Mouse (Mus musculus) stomach, embryonic 15.5 days (tissue): Measurements from ENCODE around the gene Krt222. TPM values are rescaled to one million over a fixed set of nuclear protein-coding genes. Genes with fewer than 3 reads are reported as not detected.

Source experiments
- ATAC-seq: fragments of 200-750 bp; cut with Nextera tagmentation; 2 replicates; pipeline ENCODE4 v1.8.0; 2017; ENCODE audit warnings: low read depth, moderate number of reproducible peaks, moderate TSS enrichment; ENCODE audit not compliant: insufficient read depth, low FRiP score
- H3K27ac ChIP-seq: fragments of 300-500 bp; sonication (generic); 2 replicates; pipeline ENCODE4 v1.5.1; 2015; ENCODE audit warnings: mild to moderate bottlenecking, inconsistent platforms
- H3K27me3 ChIP-seq: fragments of 300-500 bp; sonication (generic); replicated peaks from 2 replicates; pipeline ENCODE4 v1.6.1; 2015; ENCODE audit warnings: inconsistent platforms
- H3K36me3 ChIP-seq: fragments of 300-500 bp; sonication (generic); 2 replicates; pipeline ENCODE4 v1.6.1; 2015; ENCODE audit warnings: inconsistent platforms
- H3K4me1 ChIP-seq: fragments of 300-500 bp; sonication (generic); 2 replicates; pipeline ENCODE4 v1.6.1; 2015; ENCODE audit warnings: inconsistent platforms
- H3K4me2 ChIP-seq: fragments of 300-500 bp; sonication (generic); 2 replicates; pipeline ENCODE4 v1.6.1; 2015; ENCODE audit warnings: mild to moderate bottlenecking, inconsistent platforms
- H3K4me3 ChIP-seq: fragments of 300-500 bp; sonication (generic); replicated peaks from 2 replicates; pipeline ENCODE4 v1.5.1; 2015; ENCODE audit warnings: inconsistent platforms
- H3K9ac ChIP-seq: fragments of 300-500 bp; sonication (generic); 2 replicates; pipeline ENCODE4 v1.6.1; 2015; ENCODE audit warnings: inconsistent platforms
- H3K9me3 ChIP-seq: fragments of 300-500 bp; sonication (generic); 2 replicates; pipeline ENCODE4 v1.6.1; 2016; ENCODE audit warnings: inconsistent platforms
- WGBS: fragments of 180-500 bp; shearing (Covaris S2); methylation state at CpG from one replicate; pipeline ENCODE4 v1.1.7; 2015; 5-methylcytosine and 5-hydroxymethylcytosine counted together
- polyA plus RNA-seq: library from polyadenylated mRNA; unstranded; fragments of >200 nt; fragmentation: Nextera tagmentation; extraction: Ambion mirVana; gene quantifications from 2 replicates; pipeline ENCODE4 v1.2.1, GENCODE M21; 2015

Krt222 gene
- polyA plus RNA-seq: 0.17 and 0.31 TPM in 2 replicates

DNA sequence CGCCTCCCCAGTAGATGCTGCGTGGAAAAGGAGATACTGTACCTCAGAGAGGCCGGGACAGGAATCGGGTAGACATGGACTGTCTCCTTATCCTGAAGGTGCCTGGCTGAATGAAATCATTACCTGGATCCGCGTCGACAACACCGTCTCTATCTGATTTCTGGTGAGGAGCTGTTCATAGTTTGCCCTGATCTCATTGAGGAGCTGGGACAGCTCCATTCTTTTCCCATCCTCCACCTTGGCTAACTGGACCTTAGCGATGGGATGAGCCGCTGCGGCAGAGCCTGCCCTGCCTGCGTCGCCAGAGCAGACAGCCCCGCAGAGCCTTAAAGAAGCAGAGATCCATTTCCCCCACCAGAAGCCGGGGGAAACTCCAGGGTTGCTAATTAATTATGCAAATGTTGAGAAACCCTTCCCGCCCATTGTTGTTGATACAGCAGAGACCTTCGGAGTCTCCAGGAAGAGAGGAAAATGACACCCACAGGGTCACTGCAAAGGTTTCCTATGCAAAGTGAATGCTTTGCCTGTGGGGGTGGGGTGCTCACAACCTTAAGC lies at the start of gene Krt222:
Krt222 (minus strand) TSS at position 266 of the 555 bp plus-strand sequence.
- peak within 1 kb of the TSS; percentile 52 for H3K4me2 ChIP-seq
- no peaks in the 10 kb centered on the region for H3K36me3 ChIP-seq
- no peaks in the 10 kb centered on the region for H3K9me3 ChIP-seq
- H3K4me3 ChIP-seq: peak within 1 kb of the TSS; percentile 22
- H3K4me1 ChIP-seq: peaks cover 6% of the 10 kb centered on the region; the same call in 1 of the 2 replicates
- no peak for ATAC-seq
- no peak within 1 kb of the TSS for H3K27ac ChIP-seq
- no peak within 1 kb of the TSS for H3K9ac ChIP-seq
- WGBS: 6% methylated on average over 17 of the region's 17 CpGs
- no peaks in the 10 kb centered on the region for H3K27me3 ChIP-seq

DNA sequence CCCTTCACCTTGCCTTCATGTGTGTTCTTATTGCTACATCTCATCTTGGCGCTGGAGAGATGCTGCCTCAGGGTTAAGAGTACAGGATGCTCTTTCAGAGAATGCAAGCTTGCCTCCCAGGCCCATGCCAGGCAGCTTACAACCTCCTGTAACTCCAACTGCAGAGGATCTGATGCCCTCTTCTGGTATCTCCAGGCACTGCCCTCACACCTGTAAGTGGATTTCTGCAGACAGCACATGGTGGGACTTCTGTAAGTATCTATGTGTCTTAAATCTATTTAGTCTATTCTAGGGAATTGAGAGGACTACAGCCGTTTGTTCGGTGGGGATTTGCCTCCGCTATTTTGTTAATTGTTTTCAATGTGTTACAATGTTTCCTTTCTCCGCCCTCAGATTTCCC lies 49.0 kb upstream of the Krt222 start:
- H3K36me3 ChIP-seq: no peaks in the 10 kb centered on the region
- no peaks in the 10 kb centered on the region for H3K9me3 ChIP-seq
- no peaks in the 10 kb centered on the region for H3K4me1 ChIP-seq
- WGBS: 60% methylated on average over 5 of the region's 5 CpGs
- H3K4me3 ChIP-seq: no peak overlapping the region
- no peak overlapping the region for H3K9ac ChIP-seq
- H3K27me3 ChIP-seq: no peaks in the 10 kb centered on the region
- H3K4me2 ChIP-seq: no peak overlapping the region
- H3K27ac ChIP-seq: no peak overlapping the region
- no peak for ATAC-seq

DNA sequence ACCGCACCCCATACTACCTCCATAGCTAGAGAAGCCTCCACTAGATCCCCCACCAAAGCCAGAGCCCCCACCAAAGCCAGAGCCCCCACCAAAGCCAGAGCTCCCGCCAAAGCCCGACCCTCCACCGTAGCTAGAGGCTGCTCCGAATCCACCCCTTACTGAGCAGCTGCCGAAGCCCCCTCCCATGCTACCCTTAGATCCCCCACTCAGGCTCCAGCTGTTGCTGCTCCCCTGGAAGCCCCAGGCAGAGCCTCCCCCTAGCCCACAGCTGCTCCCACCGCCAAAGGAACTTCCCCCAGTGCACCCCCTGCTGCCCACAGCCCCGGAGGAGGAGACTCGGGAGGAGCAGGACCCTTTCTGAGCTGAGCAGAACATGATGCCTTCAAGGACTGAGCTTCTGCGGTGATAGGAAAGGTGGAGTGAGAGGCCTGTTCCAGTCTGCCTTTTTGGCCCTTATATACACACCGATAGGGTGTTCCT lies 41.0 kb upstream of the Krt222 start, which contains the start of gene Krt24:
Krt24 (minus strand) TSS at position 430 of the 480 bp plus-strand sequence.
- WGBS: 33% methylated on average over 11 of the region's 11 CpGs
- H3K4me1 ChIP-seq: no peaks in the 10 kb centered on the region
- H3K27me3 ChIP-seq: no peaks in the 10 kb centered on the region
- H3K9ac ChIP-seq: no peak within 1 kb of the TSS
- H3K27ac ChIP-seq: no peak within 1 kb of the TSS
- no peaks in the 10 kb centered on the region for H3K36me3 ChIP-seq
- no peak within 1 kb of the TSS for H3K4me3 ChIP-seq
- H3K9me3 ChIP-seq: no peaks in the 10 kb centered on the region
- ATAC-seq: 0 out of 2 replicates have a peak, but pooled peaks have one; percentile 2
- H3K4me2 ChIP-seq: no peak within 1 kb of the TSS

DNA sequence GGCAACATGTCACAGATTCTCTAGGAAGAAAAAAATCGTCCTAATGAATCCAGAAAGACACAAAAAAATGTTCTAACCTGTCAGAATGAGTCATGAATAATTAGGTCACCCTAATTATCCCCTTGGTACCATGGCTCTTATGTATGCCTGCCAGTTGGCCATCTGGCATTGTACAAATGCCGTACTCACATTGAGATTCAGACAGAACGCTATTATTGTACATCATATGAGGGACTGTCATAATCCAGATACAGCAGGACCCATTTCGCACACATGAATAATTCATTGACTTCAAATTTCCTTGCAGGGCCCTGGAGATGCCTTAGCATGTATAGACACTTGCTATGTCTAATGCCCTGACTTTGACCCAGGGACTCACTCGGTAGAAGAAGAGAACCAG lies 40.1 kb upstream of the Krt222 start:
- 68% methylated on average over 5 of the region's 5 CpGs for WGBS
- no peaks in the 10 kb centered on the region for H3K27me3 ChIP-seq

DNA sequence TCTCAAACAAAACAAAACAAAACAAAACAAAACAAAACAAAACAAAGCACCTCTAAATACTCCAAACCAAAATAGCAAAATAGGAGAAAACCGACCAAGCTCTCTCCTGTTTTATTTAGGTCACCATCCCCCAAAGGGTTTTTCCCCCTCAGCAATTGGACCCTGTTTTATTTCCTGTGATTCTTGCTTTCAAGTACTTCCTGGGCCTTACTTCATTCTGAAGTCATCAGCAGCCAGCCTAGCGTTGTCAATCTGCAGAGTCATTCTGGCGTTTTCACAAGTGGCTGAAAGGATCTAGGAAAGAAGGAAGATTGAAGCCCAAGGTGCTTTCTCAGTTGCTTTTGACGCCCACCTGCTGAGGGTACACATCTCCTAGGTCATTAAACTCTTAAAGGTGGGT lies 39.4 kb upstream of the Krt222 start:
- no peaks in the 10 kb centered on the region for H3K36me3 ChIP-seq
- 47% methylated on average over 4 of the region's 4 CpGs for WGBS
- H3K4me2 ChIP-seq: no peak overlapping the region
- H3K9me3 ChIP-seq: no peaks in the 10 kb centered on the region
- no peaks in the 10 kb centered on the region for H3K4me1 ChIP-seq
- no peak for ATAC-seq
- no peak overlapping the region for H3K4me3 ChIP-seq
- H3K27me3 ChIP-seq: no peaks in the 10 kb centered on the region
- H3K9ac ChIP-seq: no peak overlapping the region
- H3K27ac ChIP-seq: no peak overlapping the region

More for the DNA sequence above, 40.1 kb upstream of the Krt222 start:
- no peak overlapping the region for H3K9ac ChIP-seq
- no peak overlapping the region for H3K27ac ChIP-seq
- no peak overlapping the region for H3K4me3 ChIP-seq
- no peaks in the 10 kb centered on the region for H3K36me3 ChIP-seq
- no peak overlapping the region for H3K4me2 ChIP-seq
- no peaks in the 10 kb centered on the region for H3K4me1 ChIP-seq
- ATAC-seq: no peak
- no peaks in the 10 kb centered on the region for H3K9me3 ChIP-seq

DNA sequence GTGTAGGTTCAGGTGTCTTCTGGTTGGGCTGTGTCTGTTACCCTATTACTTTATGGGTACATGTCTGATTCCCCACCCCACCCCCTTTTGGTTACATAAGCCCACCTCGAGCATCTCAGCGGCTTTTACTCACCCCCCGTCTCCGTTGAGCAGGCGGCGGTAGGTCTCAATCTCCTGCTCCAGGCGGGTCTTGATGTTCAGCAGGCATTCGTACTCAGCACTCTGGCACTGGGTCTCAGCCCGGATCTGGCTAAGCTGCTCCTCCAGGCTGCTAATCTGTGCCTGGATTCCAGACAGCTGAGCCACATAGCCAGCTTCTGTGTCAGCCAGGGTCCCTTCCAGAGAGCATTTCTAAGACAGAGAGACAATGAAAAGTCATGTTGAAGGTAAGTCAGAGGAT lies 37.2 kb upstream of the Krt222 start:
- Histone ChIP-seq H3K4me1 (no peaks in the 10 kb centered on the region), H3K4me2 (no peak overlapping the region), H3K9ac (no peak overlapping the region), H3K27me3 (no peaks in the 10 kb centered on the region), H3K36me3 (no peaks in the 10 kb centered on the region), H3K9me3 (no peaks in the 10 kb centered on the region), H3K27ac (no peak overlapping the region), H3K4me3 (no peak overlapping the region)
- no peak for ATAC-seq
- 73% methylated on average over 9 of the region's 9 CpGs for WGBS

DNA sequence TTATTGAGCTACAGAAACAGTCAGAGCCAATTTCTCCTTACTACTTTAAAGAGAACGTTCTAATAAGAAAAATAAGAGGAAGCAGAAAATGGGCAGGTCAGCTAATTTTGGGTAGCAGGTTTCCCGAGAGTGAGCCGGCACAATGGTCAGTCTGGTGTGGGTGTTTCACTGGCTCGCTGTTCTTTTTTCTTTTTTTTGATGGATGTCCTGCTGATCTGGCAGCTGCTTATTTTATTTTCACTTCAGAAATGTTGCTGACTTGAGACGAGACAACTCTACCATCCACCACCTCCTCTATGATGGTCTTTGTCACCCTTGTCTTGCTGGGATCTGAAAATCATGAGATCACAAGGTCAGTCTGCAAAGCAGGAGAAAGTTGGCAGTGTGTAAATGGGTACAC lies 36.1 kb upstream of the Krt222 start:
- no peak for ATAC-seq
- no peaks in the 10 kb centered on the region for H3K9me3 ChIP-seq
- H3K4me3 ChIP-seq: no peak overlapping the region
- H3K27me3 ChIP-seq: no peaks in the 10 kb centered on the region
- no peak overlapping the region for H3K4me2 ChIP-seq
- H3K27ac ChIP-seq: no peak overlapping the region
- no peak overlapping the region for H3K9ac ChIP-seq
- no peaks in the 10 kb centered on the region for H3K36me3 ChIP-seq
- no peaks in the 10 kb centered on the region for H3K4me1 ChIP-seq
- WGBS: 66% methylated on average over 5 of the region's 5 CpGs

DNA sequence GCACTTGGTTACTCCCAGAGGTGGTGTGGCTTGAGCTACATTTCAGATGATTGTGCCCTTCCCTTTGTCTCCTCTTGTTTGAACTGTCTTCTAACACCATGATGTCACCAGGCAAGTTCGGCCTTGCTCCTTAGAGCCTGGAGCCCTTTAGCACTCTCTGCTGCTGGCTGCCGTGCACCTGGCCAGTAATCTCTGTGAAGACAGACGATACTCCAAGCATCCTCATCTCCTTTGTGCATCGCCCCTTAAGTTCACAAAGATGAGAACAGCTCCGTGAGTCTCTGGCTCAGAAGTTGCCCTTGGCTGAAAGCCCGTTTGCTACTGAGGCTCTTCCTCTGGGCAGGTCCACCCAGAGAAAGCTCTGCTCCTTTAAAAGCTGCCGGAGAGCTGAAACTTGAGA lies 32.9 kb upstream of the Krt222 start:
- Histone ChIP-seq H3K36me3 (no peaks in the 10 kb centered on the region), H3K27ac (no peak overlapping the region), H3K27me3 (no peaks in the 10 kb centered on the region), H3K4me2 (no peak overlapping the region), H3K9ac (no peak overlapping the region), H3K9me3 (no peaks in the 10 kb centered on the region), H3K4me3 (no peak overlapping the region), H3K4me1 (no peaks in the 10 kb centered on the region)
- 28% methylated on average over 7 of the region's 7 CpGs for WGBS
- ATAC-seq: no peak

DNA sequence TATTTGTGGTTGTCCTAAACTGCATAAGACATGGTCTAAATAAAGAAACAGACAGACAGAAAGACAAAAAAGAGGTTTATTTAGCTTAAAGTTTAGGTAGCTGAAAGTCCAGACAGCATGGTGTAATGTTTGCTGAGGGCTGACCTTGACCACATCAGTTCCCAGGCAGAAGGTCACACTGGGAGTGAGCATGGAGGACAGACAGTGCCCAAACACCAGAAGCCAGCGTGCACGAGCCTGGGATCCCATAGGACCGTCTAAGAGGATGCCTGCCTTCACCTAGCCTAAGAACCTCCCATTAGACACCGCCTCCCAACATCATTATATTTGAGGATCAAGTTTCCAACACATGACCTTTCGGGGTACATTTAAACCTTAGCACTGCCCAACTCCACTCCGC lies 31.7 kb upstream of the Krt222 start:
- H3K27ac ChIP-seq: no peak overlapping the region
- H3K4me2 ChIP-seq: no peak overlapping the region
- no peak overlapping the region for H3K4me3 ChIP-seq
- no peak for ATAC-seq
- H3K36me3 ChIP-seq: no peaks in the 10 kb centered on the region
- 77% methylated on average over 6 of the region's 6 CpGs for WGBS
- H3K9ac ChIP-seq: no peak overlapping the region
- no peaks in the 10 kb centered on the region for H3K4me1 ChIP-seq
- no peaks in the 10 kb centered on the region for H3K27me3 ChIP-seq
- no peaks in the 10 kb centered on the region for H3K9me3 ChIP-seq

DNA sequence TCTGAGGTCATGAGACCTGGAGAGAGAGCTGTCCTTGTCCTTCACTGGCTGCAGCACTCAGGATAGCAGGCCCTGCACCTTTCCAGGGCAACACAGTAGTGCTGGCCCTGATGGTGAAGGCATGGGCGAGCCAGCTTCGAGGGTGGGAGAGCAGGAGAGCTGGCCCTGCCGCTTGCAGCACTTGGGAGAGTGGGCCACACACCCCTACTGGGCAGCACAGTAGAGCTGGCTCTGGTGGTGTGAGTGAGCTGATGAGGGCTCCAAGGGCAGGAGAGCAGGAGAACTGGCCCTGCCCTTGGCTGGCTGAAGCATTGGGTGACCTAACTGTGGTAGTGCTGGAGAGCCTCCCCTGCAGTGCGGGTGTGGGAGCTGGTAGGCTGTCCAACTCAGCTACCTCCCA lies 28.8 kb upstream of the Krt222 start:
- Histone ChIP-seq H3K4me2 (no peak overlapping the region), H3K9me3 (no peaks in the 10 kb centered on the region), H3K9ac (no peak overlapping the region), H3K27ac (no peak overlapping the region), H3K36me3 (no peaks in the 10 kb centered on the region), H3K4me1 (no peaks in the 10 kb centered on the region), H3K27me3 (no peaks in the 10 kb centered on the region), H3K4me3 (no peak overlapping the region)
- ATAC-seq: no peak
- 90% methylated on average over 4 of the region's 4 CpGs for whole genome bisulfite sequencing

DNA sequence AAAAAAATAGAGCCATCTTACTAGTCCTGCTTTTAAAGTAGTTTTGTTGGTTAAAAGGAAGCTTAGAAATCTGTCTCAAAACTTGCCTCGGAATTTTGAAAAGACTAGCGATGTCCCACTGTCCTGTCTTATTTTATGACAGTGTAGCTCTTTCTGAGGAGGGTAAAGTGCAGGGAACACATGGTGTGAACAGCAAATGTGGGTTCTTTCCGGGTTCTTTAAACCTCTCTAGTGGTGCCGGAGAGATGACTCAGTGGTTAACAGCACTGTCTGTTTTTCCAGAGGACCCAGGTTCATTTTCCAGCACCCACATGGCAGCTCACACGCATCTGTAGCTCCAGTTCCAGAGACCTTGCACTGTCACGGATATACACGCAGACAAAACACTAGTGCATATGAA lies 25.3 kb upstream of the Krt222 start:
- Histone ChIP-seq H3K27me3 (no peaks in the 10 kb centered on the region), H3K4me2 (no peak overlapping the region), H3K36me3 (no peaks in the 10 kb centered on the region), H3K9ac (no peak overlapping the region), H3K27ac (no peak overlapping the region), H3K9me3 (no peaks in the 10 kb centered on the region), H3K4me3 (no peak overlapping the region), H3K4me1 (no peaks in the 10 kb centered on the region)
- no peak for ATAC-seq
- WGBS: 72% methylated on average over 7 of the region's 7 CpGs

DNA sequence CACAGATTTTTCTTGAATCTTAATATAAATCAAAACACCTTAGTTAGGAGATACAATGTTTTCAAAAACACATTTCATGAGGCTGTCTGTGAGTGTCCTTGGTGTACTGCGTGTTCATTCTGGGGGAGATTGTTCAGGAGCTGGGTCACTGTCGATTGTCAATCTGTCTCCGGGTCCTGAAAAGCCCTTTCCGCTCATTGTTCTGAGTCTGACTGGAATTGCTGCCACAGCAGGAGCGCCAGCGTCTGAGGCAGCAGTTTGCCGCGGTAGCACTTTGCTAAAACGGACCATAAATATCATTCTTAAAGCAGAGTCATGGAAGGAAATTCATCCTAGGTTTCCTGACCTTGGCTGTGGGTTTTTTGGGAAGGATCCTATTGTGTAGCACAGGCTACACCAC lies 21.9 kb upstream of the Krt222 start:
- H3K27ac ChIP-seq: no peak overlapping the region

DNA sequence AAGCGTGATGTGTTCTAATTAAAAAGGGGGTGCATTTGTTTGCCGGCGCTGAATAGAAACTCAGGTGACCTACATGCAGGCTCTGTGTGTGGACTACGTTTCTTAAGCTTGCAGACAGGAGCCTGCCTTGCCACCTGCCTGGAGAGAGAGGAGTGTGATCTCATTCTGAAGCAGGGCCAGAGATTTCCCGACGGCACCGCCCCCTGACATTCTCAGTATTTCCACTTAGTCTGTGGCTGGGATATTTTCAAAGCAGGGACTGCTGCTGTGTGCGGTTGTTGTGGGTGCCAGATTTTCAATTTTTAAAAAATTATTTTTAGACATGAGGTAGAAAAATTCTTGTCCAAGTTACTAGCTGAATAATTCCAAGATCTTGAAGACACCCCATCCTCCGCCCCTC lies 21.3 kb upstream of the Krt222 start:
- no peaks in the 10 kb centered on the region for H3K9me3 ChIP-seq
- no peak overlapping the region for H3K27ac ChIP-seq
- 58% methylated on average over 9 of the region's 9 CpGs for WGBS
- no peak for ATAC-seq
- no peaks in the 10 kb centered on the region for H3K4me1 ChIP-seq
- no peaks in the 10 kb centered on the region for H3K27me3 ChIP-seq
- H3K9ac ChIP-seq: no peak overlapping the region
- H3K4me3 ChIP-seq: no peak overlapping the region
- no peak overlapping the region for H3K4me2 ChIP-seq
- no peaks in the 10 kb centered on the region for H3K36me3 ChIP-seq

More for the DNA sequence above, 21.9 kb upstream of the Krt222 start:
- H3K4me1 ChIP-seq: no peaks in the 10 kb centered on the region
- no peaks in the 10 kb centered on the region for H3K27me3 ChIP-seq
- H3K4me2 ChIP-seq: no peak overlapping the region
- no peaks in the 10 kb centered on the region for H3K36me3 ChIP-seq
- H3K9ac ChIP-seq: no peak overlapping the region
- H3K4me3 ChIP-seq: no peak overlapping the region
- H3K9me3 ChIP-seq: no peaks in the 10 kb centered on the region
- WGBS: 50% methylated on average over 9 of the region's 9 CpGs
- ATAC-seq: no peak
